Mouse (Mus musculus) thymus, postnatal 36 days (tissue): ENCODE results near the gene Atf7ip.

Source experiments
- DNase-seq, 2 experiments: peaks; one replicate each; pipeline ENCODE4 v3.0.0; 2022; ENCODE audit warnings: mixed read lengths in 2 of 2

Atf7ip gene

DNA sequence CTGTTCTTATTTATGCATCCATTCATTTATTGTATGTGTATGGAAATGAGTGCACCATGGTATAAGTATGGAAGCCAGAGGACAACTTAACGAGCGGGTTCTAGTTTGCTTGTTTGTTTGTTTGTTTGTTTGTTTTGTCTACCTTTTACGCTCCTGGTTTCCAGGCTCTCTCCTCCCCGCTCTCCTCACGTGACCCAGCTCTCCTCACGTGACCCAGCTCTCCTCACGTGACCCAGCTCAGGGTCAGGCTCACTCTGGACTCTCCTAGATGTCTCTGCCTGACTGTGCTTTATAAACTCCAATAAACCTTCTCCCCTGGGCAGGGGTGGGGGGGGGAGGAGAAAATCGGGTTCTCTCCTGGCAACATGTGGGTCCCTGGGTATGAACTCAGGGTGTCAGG lies 144.7 kb downstream of the Atf7ip start:
- DNase-seq = no peak

DNA sequence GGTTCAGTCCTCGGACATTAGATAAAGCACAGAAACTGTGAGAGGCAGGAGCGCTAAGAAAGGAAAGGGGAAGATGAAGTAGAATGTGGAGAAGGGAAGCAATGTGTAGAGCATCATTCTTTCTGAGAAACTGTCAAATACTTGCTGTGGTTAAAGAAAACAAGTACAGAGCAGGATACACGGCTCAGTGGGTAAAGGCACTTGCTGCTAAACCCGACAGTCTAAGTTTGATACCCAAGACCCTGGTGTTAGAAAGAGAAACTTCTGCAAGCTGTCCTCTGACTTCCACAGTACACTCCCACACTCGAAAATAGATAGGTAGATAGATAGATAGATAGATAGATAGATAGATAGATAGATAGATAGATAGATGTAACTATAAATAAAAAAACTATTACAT lies 147.4 kb downstream of the Atf7ip start:
- DNase-seq = no peak

DNA sequence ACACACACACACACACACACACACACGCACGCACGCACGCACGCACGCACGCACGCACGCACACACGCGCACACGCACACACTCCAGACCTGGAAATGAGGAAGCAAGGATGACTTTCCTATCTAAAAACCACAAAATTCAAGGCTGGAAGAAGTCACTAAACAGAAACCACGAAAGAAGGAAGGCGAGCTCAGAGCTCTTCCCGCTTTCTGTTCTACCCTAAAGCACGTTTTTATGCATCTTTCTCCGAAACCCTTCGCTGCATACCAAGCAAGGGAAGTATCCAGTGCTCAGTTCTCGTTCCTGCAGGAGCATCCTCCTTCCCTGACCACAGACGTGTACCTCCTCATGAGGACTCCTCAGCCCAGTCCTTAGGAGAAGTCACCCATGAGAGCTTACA lies 148.5 kb downstream of the Atf7ip start:
- DNase-seq = no peak

DNA sequence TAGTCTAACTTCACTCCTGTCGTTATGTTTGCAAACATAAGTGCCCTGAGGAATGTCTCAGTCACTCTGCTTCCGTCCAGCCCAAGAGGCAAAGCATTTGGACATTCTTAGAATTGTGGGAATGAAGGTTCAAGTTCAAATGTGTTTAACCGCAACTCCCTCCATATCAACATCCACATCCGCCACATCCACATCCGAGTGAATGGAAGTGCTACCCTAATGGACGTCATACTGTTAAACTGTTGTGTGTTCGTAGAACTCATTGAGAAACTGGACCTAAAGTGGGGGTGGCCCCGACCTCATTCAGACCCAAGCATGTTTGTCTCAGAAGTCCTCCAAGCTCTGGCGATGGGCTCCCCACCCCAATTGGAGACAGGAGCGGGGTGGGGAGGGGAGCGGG lies 149.8 kb downstream of the Atf7ip start:
- no peak for DNase-seq

DNA sequence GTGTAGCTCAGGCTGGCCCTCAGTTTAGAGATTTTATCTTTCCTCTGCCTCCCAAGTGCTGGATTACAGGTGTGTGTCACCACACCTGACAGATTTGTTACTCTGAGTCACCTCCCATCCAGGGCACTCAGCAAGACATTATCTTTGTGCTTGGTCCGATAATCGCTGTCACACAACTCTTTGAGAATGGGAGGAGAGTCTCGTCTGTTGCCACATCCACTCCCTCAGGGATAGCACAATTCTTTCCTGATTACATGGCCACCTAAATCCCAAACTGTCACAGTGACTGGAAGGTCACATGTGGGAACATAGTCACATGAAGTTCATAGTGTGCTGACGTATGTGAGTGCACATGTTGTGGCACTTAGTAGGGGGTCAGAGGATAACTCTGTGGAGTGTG lies 152.3 kb downstream of the Atf7ip start:
- no peak for DNase-seq

DNA sequence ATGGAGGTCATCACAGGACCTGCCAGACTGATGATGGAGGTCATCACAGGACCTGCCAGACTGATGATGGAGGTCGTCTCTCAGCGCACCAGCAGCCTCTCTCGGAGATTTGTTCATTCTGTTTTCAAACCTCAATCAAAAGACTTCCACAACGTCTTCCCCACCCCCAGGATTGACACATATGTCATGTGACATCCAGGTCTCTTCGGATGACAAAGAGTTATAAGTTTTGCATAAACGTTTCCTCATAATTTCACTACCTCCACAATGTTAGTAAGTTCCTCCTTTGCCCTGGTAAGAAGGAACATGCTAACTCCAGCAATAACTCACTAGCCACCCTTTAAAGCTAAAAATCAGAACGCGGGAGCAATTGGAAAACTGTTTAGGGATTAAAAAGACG lies 153.3 kb downstream of the Atf7ip start:
- no peak for DNase-seq
